Mouse (Mus musculus): ENCODE results near the gene Tbx1.
"Not testable (repeated sequence)": the region's sequence is repeated elsewhere in the genome, so short reads cannot be mapped to it uniquely, and the experiment has no call there.

The Tbx1 gene

DNA sequence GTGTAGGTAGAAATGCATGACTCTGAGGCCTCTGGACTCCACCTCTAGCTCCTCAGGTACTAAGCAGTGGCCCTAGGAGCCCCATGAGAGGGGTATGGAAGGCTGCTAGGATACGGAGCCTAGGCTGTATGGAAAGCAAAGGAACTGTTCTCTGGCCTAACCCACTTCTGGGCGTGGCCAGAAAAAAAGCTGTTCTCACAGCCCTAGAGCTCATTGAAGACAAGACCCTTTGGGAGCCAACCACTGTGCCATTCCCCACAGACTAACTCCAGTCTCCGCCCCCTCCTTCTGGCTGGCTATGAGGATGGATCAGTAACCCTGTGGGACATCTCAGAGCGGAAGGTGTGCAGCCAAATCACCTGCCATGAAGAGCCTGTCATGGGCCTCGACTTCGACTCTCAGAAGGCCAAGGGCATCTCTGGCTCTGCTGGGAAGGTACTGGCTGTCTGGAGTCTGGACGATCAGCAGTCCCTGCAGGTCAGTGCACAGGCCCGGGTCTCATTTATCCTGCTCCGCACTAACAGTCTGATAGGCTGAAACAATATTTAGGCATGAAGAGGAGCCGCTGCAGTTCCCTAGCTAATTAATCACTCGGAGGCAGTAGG lies 38.3 kb downstream of the Tbx1 start:
- DNase-seq (ENCODE audit: low read depth), result no peak

DNA sequence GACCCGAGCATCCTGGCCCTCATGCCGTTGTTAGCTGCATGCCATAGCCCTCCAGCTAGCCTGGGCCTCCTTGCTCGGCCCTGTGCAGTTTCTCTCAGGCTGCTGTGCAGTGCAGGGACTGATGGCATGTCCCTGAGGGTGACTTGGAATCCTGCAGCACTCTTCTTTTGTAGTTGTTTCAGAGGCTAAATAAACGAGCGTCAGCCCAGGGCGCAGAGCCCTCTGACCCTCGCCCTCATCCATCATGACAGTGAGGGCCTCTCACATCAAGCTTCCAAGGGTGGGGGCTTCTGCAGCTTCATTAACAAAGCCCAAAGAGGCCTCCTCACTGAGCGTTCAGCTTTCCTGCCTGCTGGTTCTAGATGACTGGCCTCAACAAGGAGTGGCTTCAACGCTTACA lies 38.9 kb downstream of the Tbx1 start:
- no peak for DNase-seq (ENCODE audit: low read depth)

- peak; percentile 33 for DNase-seq (ENCODE audit: low read depth)
These were observed 42.6 kb downstream of the Tbx1 start for GRCm38 (mm10) chr16:18547891-18548290.

- peak; percentile 50 for DNase-seq (ENCODE audit: low read depth)
These were observed 47.2 kb downstream of the Tbx1 start for GRCm38 (mm10) chr16:18543151-18543829.

DNA sequence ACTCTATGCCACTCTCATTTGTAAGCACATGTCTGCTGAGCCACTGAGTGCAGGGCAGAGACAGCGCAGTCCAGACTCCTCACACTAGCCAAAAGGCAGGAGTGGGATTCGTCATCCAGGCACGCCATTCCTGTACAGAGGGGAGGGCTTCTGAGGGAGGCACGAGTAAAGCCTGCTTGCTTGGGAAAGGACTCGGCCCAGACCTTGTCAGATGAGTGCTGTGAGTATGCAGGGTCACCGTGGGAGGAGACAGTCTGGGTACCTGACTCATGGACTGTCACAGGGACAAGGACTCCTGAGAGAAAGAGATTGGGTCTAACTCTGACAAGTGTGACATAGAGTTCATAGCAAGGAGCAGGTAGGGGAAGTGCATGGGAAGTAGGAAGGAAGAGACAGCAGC lies 51.2 kb downstream of the Tbx1 start:
- DNase-seq (ENCODE audit: low read depth), result no peak

- DNase-seq (ENCODE audit: low read depth), result no peak
These were observed 53.0 kb downstream of the Tbx1 start for GRCm38 (mm10) chr16:18537407-18537990.

GRCm38 (mm10) chr16:18533061-18533460 lies 57.4 kb downstream of the Tbx1 start:
- DNase-seq (ENCODE audit: low read depth), result not testable (repeated sequence)
